Mouse (Mus musculus) lung, adult 18-20 months (tissue): ENCODE data around the gene En1.

Experiments used
- DNase-seq, 2 experiments: peaks; one replicate each; pipeline ENCODE4 v3.0.0; 2022; ENCODE audit warnings: mixed read lengths in 2 of 2

The En1 gene

GRCm38 (mm10) chr1:120602031-120602730 lies at the start of gene En1:
Gene En1 (plus strand): TSS chr1:120602418.
- DNase-seq, result no peak

GRCm38 (mm10) chr1:120556926-120557846 lies 45.0 kb upstream of the En1 start:
- DNase-seq, result no peak

DNA sequence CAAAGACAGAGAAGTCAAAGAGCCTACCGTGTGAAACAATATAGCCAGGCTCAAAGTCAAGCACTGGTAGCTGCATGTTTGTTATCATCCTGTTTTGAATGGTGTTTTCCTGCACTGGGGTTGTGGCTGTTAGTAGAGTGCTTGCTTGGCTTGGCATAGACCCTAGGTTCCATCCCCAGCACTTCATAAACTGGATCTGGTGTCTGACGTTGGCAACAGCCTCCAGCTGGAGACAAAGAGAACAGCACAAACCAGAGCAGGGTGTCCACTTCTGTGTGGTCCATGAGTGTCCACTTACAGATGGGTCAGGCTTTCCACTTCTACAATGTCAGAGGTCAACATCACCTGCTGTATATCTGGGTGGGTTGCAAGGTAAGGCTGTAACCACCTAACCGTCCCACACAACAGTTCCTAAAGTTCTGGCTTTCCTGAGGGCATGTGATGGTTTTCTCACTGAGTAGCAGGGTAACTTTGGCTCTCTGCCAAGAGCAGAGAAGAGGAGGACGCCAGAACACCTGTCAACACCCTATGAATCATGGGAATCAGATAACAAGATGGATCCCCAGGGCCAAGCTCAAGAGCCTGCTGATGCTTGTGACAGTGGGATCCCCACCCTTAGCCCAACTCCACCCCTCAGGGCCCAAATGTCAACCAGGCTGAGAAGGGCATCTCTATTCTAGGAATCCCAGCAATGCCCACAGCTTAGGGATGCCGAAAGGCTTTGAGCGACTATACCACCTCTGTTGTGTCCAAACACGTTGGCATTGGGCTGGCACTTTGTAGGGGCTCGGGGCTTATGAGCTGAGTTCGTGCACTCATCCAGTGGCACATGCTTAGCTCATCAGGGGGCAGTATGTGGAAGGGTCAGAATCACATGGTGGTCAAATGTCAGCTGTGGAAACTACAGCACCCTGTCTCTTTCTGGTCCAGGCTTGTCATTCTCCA lies 43.6 kb upstream of the En1 start:
- no peak for DNase-seq

- no peak for DNase-seq
Observed at GRCm38 (mm10) chr1:120559911-120560310, 42.3 kb upstream of the En1 start.

DNA sequence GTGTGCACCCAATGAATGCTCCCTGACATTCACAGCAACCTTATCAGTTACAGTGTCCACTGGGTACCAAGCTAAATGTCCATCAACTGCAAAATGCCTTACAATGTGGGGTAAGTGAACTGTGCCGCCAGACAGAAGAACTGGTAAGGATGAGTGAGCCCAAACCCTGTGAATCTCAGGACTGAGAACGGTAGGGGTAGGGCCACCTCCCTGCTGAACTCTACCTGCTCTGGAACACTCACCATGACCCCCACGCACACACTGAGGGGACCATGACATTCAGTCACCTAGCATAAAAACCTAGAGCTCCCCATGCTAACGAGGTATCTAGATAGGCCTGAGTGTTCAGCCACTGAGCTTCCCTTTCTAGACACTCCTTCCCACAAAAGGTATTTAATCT lies 20.9 kb upstream of the En1 start:
- DNase-seq, result no peak

GRCm38 (mm10) chr1:120585481-120585880 lies 16.7 kb upstream of the En1 start:
- DNase-seq, result no peak

GRCm38 (mm10) chr1:120586500-120587110 lies 15.6 kb upstream of the En1 start:
- DNase-seq, result peak; percentile 34 to 47

DNA sequence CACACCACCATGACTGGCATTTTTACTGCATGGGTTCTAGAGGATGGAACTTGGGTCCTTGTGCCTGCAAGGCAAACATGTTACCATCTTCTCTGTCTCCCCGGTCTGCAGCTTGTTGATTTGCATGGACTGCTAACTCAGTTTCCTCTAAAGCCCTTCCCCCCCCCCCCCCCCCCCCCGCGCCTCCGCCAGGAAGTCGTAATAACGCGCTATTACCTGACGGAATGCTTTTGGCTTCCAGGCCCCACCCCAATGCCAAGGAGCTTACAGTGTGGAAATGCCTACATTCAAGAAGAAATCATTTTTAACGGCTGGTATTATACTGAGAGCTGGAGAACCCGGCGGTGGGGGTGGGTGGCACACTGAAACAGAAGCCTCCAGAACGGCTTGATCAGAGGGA lies 14.8 kb upstream of the En1 start:
- no peak for DNase-seq

- DNase-seq, result no peak
Observed at GRCm38 (mm10) chr1:120587960-120588359, 14.3 kb upstream of the En1 start.

- no peak for DNase-seq
Observed at GRCm38 (mm10) chr1:120588362-120589027, 13.7 kb upstream of the En1 start.

DNA sequence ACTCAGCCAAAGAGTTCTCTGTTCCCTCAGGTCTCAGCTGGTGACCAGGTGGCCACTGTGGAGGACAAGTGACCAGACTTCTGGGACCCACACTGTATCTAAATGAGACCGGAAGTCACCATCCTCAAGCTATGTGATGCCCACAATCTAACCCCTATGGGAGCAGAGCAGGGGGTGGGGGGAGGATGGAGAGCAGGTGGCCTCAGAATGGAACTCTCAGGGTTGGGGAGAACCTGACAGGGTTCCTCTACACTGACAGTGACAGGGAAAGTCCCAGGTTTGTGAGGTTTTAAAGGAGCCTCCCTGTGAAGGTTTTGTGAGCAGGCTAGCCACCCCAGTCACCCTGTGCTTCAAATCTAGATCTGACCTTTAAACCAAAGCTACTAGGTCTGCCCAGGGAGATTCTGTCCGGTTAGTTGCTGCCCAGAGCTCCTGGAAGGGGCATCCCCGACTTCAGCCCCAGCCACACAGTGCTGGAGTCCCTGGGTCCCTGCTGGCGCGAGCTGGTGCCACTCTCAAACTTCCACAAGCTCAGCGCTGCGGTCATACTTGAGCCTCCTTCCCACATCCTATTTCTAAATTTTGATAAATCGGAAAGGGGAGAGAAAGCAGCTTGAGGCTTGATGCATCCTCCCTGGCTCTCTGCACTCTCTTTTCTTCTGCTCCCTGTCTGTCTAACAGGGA lies 8.8 kb upstream of the En1 start:
- DNase-seq, result no peak

DNA sequence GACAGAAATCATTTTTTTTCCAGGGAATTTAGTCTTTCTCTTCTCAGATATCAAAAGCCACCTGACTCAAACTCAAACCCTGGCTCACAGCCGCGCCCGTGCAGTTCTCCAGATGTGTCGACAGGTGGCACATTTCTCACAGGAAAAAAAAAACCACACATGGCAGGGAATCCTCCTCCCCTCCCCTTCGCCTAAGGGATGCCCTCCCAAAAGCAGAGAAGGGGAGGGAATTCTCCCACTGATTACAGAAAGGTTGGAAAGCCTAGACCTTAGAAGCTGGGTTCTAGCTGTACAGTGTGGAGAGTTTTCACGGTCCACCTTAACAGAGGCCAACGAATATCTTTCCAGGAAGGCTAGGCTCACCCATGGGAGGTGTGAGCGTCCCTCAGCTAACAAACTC lies 7.6 kb upstream of the En1 start:
- no peak for DNase-seq

- no peak for DNase-seq
Observed at GRCm38 (mm10) chr1:120595471-120596240, 6.6 kb upstream of the En1 start.

DNA sequence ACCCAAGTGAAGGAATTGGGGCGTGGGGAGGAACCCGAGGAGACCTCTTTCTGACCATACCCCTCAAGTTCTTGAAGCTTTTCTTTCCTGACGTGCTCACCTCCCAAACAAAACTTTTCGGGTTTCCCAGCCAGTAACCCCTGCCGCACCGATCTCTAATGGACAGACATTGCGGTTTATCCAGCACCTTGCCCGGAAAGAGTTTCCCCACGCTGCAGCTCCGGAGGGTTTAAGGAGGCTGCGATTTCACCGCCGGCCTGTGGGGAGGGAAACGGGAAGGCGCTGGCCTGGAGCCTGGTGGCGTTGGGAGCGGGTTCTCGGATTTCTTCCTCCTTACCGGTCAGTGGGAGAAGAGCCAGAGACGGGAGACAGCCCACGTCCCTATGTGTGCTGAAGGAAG lies 5.9 kb upstream of the En1 start:
- DNase-seq, result no peak

GRCm38 (mm10) chr1:120596784-120597183 lies 5.4 kb upstream of the En1 start:
- DNase-seq, result no peak

DNA sequence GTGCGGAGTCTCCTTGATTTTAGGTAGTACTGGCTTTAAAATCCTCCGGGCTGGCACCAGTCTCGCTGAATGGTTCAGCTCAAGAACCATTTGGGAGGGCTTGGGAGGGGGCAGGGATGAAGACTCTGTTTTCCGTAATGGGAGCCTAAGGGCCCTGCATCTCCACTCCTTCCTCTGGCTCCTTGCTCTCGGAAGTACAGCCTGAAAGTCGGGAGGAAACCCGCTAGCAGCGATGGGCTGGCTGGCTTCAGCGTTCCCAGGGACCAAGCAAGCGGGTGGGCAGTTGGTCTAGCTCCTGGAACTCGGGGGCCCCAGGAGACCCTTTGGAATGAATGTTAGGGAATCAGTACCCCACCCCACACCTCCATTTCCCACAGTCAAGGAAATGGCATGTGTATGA lies 4.9 kb upstream of the En1 start:
- no peak for DNase-seq

DNA sequence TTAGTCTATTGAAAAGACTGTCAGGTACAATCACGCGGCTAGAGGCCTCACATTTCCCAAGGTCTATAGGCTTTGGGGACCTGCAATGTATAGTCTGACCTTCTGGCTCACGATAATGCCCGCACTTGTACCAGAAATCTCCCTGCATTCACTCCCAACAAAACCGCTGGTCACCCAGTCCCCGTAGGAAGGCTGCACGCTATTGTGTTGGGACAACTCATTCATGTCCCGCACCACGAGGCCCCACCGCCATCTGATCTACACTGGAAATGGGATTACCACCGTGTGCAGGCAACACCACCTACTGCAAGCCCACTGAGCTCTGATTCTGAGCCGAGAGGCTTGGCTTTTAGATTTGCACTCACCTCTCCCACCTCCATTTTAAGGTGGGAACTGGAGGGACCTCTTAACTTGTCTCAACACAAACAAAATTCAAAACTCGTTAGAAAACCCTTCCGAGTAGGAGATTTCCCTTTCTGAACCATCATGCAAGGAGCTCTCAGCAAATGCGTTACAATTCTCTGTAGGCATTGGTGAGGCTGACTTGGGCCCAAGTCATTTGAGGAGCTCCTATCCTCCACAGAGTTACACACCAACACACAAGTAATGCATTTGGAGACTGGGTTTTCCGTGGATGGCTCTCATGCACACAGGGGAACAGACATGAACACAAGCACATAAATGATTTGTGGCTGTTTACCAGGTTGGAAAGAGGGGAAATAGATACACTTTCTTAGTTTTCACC lies 3.9 kb upstream of the En1 start:
- no peak for DNase-seq

DNA sequence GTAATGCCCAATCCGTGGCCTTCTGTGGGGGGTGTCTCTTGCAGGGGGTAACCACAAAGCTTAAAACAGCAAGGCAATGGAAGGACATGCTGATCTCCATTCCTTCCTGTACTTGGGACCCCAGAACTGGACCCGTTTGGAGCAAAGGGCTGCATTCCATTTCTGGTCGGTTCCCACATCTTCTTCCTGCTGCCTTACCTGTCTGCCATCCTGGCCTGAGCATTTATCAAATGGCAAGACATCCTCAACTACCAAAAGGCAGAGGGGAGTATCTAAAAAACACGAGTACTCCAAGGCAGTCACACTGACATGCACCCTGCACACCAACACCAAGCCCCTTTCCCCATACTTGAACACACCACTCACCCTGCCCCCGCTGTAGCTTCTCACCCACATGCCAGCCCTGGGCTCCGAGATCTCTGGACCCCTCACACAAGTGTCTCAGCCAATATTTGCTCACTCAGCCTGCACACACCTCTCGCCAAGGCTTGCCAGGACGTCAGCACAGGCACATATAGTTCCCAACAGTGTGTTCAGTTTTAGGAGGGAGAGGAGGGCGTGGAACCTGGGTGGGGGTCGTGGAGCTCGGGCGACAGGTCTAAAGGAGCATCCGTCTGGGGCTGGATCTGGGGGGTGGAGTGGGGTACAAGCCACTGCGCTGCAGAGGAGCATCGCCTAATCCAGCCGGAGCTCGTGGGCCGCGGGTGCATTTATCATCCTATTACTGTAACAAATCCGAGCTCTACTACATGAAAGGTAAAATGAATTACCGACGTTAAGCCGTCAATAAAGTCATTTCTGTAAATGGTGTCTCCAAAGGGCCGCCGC lies 2.7 kb upstream of the En1 start:
- DNase-seq, result no peak

DNA sequence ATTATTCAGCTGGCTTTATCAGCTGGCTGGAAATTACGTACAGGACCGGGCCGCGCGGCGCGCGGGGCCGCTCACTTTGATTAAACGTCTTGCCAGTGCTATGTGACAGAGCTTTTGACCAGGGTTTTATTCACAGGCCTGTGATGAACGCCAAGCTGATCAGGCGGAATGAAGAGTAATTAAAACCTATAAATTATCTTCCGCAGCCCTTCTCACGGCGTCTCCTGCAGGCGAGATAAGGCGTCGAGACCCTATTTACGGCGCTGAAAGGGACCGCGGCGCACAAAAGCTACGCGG lies 2.1 kb upstream of the En1 start:
- DNase-seq, result no peak
